Mouse (Mus musculus): ENCODE results near the gene Pnpla1.

The Pnpla1 gene

GRCm38 (mm10) chr17:28843665-28844064, 14.5 kb upstream of the Pnpla1 start:
- no peak for DNase-seq (ENCODE audit: low read depth)

GRCm38 (mm10) chr17:28846974-28847617, 11.1 kb upstream of the Pnpla1 start:
- no peak for DNase-seq (ENCODE audit: low read depth)

GRCm38 (mm10) chr17:28850511-28850910, 7.7 kb upstream of the Pnpla1 start:
- DNase-seq (ENCODE audit: low read depth) = no peak

- no peak for DNase-seq (ENCODE audit: low read depth)
Observed at GRCm38 (mm10) chr17:28854377-28854776, 3.8 kb upstream of the Pnpla1 start.

GRCm38 (mm10) chr17:28855166-28855885, 2.9 kb upstream of the Pnpla1 start:
- DNase-seq (ENCODE audit: low read depth) = peak; percentile 62

GRCm38 (mm10) chr17:28856030-28856429, 2.2 kb upstream of the Pnpla1 start:
- DNase-seq (ENCODE audit: low read depth) = no peak

GRCm38 (mm10) chr17:28863926-28864325, 5.7 kb downstream of the Pnpla1 start:
- DNase-seq (ENCODE audit: low read depth) = no peak

GRCm38 (mm10) chr17:28864464-28864863, 6.3 kb downstream of the Pnpla1 start:
- DNase-seq (ENCODE audit: low read depth) = no peak

- DNase-seq (ENCODE audit: low read depth) = no peak
Observed at GRCm38 (mm10) chr17:28866921-28867320, 8.7 kb downstream of the Pnpla1 start.

- DNase-seq (ENCODE audit: low read depth) = no peak
Observed at GRCm38 (mm10) chr17:28867381-28867780, 9.2 kb downstream of the Pnpla1 start.

GRCm38 (mm10) chr17:28869412-28870110, 11.3 kb downstream of the Pnpla1 start:
- DNase-seq (ENCODE audit: low read depth) = no peak

- no peak for DNase-seq (ENCODE audit: low read depth)
Observed at GRCm38 (mm10) chr17:28870435-28870834, 12.2 kb downstream of the Pnpla1 start.

- no peak for DNase-seq (ENCODE audit: low read depth)
Observed at GRCm38 (mm10) chr17:28871831-28872230, 13.6 kb downstream of the Pnpla1 start.

GRCm38 (mm10) chr17:28872322-28872721, 14.1 kb downstream of the Pnpla1 start:
- no peak for DNase-seq (ENCODE audit: low read depth)

GRCm38 (mm10) chr17:28874216-28874615, 16.0 kb downstream of the Pnpla1 start:
- DNase-seq (ENCODE audit: low read depth) = no peak

GRCm38 (mm10) chr17:28874825-28875224, 16.6 kb downstream of the Pnpla1 start:
- no peak for DNase-seq (ENCODE audit: low read depth)

GRCm38 (mm10) chr17:28875316-28875715, 17.1 kb downstream of the Pnpla1 start:
- no peak for DNase-seq (ENCODE audit: low read depth)

- no peak for DNase-seq (ENCODE audit: low read depth)
Observed at GRCm38 (mm10) chr17:28876331-28876730, 18.1 kb downstream of the Pnpla1 start.

GRCm38 (mm10) chr17:28876821-28877220, 18.6 kb downstream of the Pnpla1 start:
- DNase-seq (ENCODE audit: low read depth) = peak; percentile 40

- peak; percentile 86 for DNase-seq (ENCODE audit: low read depth)
Observed at GRCm38 (mm10) chr17:28879931-28880391, 21.8 kb downstream of the Pnpla1 start.

GRCm38 (mm10) chr17:28882316-28882715, 24.1 kb downstream of the Pnpla1 start:
- peak; percentile 92 for DNase-seq (ENCODE audit: low read depth)

GRCm38 (mm10) chr17:28882810-28883209, 24.6 kb downstream of the Pnpla1 start:
- DNase-seq (ENCODE audit: low read depth) = peak; percentile 68

Measured in naive thymus-derived CD4-positive, alpha-beta T cell, adult 2 months (primary cell).